Mouse (Mus musculus) kidney, postnatal 10 days (tissue): ENCODE measurements around the gene Dhcr24.

Experiments used
- DNase-seq: peaks from one replicate; pipeline ENCODE4 v3.0.0; 2021; ENCODE audit warnings: mixed read lengths

Gene Dhcr24

DNA sequence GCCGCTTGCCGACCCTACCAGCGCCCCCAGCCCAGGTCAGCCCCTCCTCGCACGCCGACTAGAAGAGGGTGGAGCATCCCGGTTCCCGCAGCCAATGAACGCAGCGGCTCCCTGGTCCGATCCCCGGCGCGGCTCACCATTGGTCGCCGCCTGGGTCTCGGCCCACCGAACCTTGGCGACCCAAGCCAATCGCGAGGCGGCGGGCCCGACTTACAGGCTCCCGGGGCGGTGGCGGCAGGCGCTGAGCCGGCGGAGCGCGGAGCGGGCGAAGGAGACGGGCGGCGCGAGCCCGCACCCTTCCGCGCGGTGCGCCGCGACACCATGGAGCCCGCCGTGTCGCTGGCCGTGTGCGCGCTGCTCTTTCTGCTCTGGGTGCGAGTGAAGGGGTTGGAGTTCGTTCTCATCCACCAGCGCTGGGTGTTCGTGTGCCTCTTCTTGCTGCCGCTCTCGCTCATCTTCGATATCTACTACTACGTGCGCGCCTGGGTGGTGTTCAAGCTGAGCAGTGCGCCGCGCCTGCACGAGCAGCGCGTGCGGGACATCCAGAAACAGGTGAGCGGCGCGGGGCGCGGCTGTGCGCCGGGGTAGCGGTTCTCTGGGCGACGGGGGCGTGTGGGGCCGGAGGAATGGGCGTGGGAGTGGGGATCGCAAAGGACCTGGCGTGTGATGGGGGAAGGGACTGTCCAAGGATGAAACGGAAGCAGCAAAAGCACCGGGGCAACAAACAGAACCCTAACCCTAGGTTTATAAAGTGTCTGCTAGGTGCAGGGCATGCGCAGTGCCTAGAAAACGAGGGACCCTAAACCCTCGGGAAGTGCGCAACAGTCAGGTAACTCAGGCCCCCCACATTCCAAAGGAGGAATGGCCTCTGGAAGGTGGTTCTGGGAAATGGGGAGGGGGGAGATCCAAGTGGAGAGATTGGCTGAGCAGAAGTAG is at the start of gene Dhcr24:
Gene Dhcr24 (plus strand): TSS at position 193 of the 936 bp plus-strand sequence.
- DNase-seq = peak; percentile 96

DNA sequence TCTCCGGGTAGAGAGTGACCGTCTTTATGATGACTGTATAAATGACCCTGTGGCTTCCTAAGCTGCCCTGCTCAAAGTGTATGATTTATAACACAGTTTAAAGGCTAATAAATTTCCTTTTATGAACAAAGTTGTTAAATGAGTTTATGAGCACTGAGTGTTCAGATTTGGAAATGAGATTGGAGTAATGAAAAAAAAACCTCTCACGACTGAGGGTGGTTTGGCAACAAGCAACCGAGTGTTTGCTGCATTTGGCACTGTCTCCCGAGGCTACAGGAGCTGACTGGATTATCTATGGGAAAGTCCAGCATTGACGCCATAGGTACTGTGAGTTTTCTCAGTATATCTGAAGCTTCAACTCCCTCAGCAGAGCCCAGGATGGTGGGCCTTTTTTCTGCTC is 46.2 kb upstream of the Dhcr24 start:
- DNase-seq = no peak

DNA sequence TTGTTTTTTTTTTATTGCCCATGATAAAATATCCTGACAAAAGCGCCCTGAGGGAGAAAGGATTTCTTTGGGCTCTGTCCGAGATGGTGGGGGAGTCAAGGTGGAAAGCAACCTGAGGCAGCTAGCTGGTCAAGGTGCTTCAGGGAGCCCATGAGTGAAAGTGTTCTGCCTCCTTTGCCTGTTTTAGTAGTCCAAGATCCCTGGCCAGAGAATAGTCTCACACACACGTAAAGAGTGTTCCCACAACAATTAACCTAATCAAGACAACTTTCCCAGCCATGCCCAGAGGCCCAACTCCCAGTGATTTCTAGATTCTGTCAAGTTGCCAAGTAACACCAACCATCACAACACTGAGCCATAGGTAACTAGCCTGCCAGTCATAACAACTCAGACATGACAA is 38.3 kb upstream of the Dhcr24 start:
- DNase-seq = no peak

DNA sequence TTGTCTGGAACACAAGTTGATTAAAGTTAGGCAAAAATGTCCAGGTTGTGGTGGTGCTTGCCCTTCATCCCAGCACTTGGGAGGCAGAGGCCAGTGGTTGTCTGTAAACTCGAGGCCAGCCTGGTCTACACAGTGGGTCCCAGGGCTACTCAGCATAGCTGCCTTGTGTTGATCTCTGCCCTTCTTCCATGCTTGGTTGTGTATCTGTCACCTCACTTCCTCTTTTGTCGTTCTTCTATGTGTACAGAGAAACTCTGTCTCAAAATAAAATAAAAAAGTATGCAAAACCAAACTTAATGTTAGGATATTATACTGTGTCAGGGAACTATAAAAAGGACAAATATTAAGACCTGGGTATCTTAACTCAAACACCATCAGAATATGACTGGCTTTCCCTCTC is 36.7 kb upstream of the Dhcr24 start:
- DNase-seq = no peak

DNA sequence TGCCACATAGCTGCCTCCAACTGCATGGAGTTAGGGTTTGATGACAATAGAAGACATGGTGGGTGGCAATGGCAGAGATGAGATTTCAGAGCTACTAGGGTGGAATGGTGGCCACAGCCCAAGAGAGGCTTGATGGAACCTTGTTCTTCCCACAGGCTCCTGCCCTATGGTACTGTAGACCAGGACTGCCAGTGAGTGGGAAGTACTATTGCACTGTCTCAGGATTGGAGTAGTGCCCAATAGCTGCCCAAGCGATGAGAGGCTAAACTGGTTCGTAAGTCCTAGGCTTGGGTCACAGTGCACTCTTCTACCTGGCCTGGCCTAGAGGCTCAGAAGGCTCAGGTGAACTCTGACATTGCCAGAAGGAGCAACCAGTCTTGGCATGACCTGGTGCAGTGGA is 35.8 kb upstream of the Dhcr24 start:
- DNase-seq = no peak

DNA sequence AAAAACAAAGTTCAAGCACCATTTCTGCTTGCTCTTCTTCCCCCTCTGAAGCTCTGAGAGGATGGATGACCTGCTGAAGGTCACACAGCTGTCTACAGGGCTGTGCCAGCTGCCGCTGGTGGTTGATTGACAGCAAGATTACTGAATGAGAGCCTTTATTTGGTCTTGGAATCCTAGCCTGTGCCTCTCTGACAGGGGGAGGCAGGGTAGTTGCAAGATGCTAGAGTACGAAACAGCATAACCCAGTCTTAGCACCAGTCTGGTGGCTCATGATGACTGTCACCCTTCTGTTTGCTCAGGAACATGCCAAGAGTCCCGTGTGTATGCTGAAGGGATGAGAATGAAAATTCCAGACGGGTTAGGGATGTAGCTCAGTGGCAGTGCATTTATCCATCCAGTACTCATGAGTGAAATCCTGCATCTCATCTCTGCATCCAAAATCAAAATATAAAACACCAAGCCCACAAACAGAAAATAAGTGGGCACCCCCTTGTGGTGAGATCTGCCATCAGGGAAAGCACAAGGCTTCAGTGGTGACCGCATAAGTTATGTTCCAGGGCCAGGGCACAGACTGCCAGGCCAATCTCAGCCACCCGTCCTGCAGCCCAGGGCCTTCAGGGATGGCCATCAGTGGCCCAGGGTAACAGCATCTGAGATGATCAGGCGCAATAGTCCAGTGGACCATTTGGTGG is 32.8 kb upstream of the Dhcr24 start:
- DNase-seq = peak; percentile 58

DNA sequence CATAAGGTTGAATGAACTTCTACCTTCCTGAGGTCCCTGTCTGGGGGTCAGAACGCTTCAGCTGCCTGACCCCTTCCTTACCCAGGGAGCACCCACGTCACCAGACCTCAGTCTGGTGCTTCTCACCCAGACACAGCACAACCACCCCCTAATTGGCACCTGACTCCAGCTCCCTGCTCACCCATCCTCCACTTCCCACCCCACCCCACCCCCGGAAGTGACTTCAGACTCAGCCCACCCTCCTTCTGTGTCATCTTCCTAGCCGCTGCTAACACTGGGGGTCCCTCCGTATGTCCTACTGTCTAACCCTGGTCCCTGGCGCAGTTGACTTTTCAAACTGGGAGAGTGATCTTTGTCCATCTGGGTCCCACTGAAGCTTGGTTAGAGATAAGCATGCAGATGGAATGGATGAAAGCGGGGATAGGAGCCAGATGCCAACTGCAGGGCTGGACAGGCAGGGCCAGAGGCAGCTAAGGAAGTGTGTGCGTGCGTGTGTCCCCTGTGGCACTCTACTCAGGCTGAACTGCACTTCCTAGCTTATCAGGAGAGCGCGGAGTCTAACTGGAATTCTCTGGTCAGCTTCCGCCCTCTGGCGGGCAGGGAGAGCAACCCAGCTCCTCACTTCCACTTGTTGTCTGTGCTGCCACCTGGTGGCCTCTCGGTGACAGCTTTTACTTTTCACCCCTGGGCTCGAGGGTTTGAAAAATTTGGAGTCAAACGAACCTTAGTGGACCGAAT is 31.3 kb upstream of the Dhcr24 start:
- peak; percentile 95 for DNase-seq

DNA sequence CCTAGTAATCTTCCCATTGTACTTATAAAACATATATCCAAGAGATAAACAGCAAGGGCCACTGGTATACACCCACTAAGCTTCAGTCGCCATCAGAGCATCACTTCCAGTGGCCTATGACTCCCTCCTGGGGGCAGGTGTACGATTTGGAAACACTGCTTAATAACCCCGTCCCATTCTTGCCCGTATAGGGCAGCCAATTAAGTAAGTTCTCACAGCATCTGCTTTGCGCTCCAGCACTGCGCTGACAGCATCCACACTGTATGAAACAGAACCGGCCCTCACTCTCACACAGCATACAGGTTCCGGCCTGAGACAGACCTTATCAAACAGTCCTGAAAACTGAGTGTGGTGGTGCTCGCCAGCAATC is 30.7 kb upstream of the Dhcr24 start:
- DNase-seq = no peak

DNA sequence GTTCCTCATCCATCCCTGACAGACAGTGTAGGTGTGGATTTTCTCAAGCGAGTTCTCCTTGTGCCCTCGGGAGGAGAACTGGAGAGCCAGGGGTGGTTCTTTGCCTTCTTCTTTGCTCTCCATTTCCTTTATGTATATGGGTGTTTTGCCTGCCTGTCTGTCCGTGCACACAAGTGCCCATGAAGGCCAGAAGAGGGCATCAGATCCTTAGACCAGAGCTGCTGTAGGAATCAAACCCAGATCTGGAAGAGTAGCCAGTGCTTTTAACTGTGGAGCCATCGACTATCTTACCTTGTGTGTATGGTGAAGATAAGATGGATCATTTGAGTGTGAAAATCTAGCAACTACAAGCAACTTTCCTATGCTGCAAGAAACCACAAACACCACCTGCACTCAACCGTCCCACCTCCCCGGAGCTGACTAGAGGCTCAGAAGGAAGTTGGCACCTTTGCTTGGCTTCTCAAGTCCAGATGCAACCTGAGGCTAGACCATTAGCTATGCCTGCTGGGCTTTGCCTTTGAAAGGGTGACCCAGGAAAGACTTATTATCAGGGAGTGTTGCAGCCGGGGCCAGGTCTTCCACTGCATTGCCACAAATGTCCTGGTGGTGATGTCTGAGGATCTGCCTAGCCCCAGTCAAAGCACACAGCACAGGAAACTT is 27.3 kb upstream of the Dhcr24 start:
- DNase-seq = no peak

DNA sequence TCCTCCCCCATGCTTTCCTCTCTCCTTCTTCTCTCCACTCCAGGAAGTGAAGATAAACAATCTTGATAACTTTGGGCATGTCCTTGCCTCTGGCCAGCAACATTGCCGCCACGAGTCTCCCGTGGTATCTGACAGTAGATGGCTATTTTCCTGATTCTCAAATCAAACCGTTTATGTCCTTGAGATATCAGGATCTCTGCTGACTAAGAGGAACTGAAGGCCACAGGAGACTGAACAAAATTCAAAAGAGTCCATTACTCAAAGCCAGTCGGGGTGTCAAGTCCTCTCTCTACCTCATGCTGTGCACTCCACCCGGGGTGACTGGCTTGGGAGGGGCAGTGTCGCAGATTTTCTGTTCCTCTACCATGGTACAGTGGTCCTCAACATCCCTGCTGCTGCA is 26.6 kb upstream of the Dhcr24 start:
- DNase-seq = no peak

DNA sequence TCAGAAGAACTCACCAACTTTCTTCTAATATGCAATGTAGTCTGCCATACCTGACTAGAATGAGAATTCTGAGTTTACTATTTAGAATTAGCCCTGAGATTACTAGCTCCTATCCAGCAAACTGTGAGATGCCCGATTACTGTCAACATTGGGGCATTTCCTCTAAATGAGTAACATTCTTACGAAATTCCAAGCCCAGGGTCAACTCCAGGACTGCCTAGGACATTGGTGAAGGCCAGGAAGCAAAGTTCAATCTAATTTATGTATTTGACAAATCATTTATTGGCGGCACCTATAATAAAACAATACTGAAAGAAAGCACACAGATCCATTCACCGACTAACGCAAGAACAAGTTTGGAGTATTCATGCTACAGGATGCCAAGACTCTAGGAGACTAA is 21.1 kb upstream of the Dhcr24 start:
- no peak for DNase-seq

DNA sequence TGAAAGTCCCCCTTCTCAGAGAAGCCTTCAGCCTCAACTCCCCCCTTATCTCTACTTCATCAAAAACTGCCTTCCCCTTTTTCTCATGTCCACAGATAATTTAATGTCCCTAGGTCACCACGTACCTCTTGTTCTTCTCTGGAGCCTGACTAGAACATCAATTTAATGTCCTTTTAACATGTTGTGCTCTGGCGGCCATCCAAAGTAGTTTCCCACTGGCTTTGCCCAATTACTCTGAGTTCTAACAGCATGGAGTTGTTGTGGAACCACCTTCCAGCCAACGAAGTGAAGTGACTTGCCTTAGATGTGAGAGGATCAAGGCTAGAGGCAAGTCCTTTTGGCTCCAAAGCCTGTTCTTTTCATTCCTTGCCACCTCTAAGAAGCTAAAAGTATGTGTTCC is 19.3 kb upstream of the Dhcr24 start:
- no peak for DNase-seq

DNA sequence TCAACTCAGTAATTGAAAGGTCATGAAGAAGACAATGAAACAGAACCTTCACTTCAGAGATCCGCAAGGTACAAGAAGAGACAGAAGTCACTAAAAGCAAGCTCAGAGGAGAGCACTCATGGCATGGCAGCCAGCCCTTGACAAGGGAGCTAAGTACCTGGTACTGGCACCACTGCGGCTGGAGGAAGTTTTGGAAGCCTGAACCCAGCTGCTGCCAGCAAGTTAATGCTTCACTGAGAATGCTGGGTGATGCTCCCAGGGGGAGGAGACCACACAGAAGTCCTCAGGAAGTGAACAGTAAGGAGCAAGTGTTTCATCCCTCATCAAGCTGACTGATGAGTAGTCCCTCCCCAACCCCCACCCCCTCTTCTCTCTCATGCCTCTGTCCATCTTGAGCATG is 18.6 kb upstream of the Dhcr24 start:
- DNase-seq = no peak

DNA sequence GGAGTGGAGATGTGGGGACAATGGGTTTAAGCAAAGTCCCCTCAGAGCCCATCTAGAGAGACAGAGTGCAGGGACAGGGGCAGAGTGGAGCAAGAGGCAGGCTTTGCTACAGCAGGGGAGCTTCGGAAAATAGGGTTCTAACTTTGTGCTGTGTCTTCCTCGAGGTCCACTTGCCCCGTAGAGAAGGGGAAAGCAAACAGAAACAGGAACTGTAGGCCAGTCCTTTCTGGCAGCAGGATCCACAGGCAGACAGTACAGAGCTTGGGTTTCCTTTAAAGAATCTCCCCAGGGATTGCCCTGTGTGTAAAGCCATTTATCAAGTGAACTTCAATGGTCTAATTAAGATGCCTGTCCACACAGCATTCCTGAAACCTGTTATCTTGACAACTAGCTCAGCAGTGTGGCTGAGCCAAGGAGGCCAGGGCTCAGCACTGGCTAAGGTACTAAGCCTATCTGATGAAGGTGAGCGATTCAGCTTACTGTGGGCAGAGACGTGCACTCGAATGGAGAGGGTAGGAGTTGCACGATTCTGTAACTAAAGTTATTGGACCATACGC is 14.9 kb upstream of the Dhcr24 start:
- DNase-seq = no peak

DNA sequence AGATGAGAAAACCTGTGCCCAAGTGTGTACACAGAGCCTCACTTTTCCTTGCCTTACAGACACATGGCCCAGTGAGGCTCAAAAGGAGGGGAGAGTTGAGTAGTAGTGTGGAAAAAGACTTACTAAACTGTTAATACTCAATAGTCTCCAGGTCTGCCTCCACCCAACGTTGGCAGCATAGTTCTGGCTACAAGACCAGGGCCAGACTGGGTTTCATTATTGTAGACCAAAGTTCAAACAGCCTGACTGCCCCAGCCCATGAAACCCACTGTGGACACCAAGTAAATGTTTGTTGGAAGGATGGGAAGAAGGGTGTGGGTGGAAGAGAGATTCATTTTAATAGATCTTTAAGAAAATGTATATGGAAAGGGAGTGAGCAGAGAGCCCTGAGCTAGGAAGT is 13.9 kb upstream of the Dhcr24 start:
- no peak for DNase-seq

DNA sequence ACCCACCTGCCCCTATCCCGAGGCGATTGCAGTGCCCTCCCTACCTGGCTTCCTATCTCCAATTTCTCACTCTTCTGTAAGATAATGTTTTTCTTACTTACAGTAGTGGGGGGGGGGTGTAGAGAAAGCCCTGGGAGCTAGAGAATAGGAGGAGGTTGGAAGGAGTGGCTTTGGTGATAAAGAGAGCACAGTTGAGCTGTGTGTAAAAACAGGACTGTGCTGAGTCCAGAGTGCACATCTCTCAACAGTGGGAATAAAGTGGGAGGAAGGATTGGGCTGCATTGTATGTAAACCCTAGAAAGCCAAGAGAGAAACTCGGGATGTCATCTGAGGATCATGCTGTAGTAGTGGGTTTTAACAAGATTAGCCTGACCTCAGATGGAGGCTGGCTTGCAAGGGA is 12.7 kb upstream of the Dhcr24 start:
- DNase-seq = no peak

DNA sequence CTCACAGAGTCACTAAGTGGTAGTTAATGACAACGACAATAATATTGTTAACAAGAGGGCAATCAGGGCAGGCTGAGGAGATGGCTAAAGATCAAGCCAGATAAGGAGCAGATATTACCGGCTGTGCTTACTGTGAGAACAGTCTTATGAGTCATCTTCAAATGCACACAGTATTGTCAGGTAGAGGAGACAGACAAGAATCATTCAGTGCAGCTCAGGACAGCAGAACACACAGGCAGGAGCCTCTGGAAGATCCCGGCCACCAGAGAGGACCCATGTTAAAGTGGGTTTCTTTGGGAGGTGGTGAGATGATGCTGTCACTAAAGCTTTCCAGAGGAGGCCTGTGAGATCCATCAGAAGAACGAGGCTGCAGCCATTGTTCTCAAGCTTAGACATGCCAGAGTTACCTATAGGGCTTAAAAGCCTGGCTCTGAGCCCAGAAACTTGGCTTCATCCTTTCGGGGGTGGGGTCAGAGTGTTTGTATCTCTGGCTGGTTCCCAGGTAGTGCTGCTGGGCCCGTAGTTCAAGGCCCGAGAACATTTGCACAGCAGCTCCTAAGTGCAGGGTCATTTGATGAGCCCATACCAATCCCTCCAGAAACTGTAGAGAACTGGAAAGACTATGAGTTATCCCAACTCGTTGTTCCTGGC is 10.2 kb upstream of the Dhcr24 start:
- no peak for DNase-seq

DNA sequence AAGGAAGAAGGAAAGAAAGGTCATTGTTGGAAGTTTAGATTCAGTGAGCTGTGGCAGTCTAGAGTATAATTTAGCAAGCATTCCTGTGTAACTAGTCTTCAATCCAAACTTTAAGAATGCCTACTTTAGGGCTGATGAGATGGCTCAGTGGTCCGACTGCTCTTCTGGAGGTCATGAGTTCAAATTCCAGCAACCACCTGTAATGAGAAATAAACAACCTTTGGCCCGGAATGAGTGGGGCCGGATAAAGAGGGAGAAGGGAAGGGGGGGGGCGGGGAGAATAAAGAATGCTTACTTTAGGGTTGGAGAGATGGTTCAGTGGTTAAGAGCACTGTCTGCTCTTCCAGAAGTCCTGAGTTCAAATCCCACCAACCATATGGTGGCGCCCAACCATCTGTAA is 3.6 kb upstream of the Dhcr24 start:
- no peak for DNase-seq

DNA sequence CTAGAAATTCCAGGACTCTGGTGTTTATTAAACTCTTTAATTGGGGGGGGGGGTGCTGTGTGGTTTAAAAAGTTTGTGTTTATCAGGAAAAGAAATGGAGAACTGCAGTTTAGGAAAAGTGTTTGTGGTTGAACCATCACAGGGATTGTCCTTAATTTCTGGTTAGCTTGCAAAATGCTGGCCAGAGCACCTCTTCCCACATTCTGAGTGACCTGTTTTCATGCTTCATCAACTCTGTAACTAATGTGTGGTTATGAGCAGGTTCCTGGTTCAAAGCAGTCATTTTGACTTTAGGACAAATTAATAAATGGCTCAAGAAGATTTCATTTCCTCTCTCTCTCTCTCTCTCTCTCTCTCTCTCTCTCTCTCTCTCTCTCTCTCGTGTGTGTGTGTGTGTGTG is 2.9 kb upstream of the Dhcr24 start:
- no peak for DNase-seq

DNA sequence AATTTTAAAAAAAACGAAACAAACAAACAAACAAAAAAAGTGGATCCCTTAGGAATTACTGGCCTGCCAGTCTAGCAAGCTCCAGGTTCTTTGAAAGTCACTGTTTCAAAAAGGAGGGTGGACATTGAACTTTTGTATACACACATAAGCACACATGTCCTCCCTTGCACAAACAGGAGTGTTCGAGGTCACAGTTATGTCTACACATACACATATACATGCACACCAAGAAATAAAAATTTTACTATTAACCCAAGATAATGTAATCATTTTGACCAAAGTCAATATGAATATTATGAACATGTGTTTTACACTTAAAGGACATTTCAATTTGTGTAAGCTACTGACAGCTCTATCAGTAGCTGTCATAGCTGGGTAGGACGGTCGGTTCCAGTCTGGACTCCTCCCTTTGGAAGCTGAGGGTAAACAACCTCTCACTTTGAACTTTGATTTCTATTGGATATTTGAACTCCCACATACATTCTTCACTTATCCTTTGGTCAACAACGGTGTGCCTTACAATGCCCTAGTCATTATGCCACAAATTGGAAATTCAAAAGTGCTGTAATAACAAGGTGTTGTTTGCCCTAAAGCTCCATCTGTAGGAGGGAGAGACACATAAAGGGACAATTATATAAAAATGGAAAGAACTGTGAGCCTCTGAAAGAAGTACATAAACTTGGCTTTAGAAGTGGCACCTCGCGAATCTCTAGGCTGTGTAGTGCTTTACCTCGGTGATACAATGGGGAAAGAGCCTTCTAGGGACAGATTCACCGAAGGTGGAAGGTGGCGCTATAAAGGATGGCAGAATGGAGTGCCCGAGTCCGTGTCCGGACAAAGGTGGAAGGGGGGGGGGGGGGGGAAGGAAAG is 1.3 kb upstream of the Dhcr24 start:
- DNase-seq = no peak

DNA sequence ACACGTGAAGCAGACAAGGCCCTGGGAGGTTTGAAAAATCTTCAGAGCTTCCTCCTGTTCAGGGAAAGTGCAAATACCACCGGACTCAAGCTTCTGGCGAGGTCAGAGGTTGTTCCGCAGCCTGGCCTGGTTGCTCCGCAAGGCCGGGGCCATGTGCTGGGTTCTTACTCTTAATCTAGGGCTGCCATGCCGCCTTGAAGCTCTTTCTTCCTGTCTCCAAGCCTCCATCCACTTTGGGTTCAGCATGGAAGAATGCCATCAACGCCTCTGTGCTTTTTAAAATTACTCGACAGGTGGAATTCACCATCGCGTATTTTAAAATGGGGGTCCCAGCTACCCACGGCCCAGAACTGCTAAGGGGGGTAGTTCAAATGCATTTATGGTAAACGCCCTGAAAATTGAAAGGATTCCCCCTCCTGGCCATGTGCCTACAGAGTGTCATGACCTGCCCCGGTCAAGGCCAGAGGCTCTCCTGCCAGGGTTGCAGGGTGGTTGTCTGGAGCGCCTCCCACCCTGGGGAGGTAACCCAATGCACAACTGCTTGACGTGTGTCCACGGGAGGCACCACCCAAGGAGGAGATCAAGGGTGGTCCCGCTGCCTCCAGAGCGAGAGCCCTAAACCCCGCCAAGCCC is 509 bp upstream of the Dhcr24 start:
- DNase-seq = peak; percentile 50
